Mouse (Mus musculus) midbrain, embryonic 14.5 days (tissue): ENCODE measurements at regions not wholly inside any gene's neighbourhood (a gene's known extent, or its start where the extent isn't known, plus 50 kb on each side); places are given as distances from the start of the nearest gene placed in this dataset.

Source experiments
- ATAC-seq: fragments of 200-750 bp; cut with Nextera tagmentation; 2 replicates; pipeline ENCODE4 v1.8.0; 2017; ENCODE audit warnings: moderate number of reproducible peaks, moderate library complexity; ENCODE audit not compliant: low FRiP score, low TSS enrichment
- DNase-seq: peaks from one replicate; pipeline ENCODE4 v3.0.0-alpha.2; 2015
- H3K27ac ChIP-seq: fragments of 300-500 bp; sonication (generic); replicated peaks from 2 replicates; pipeline ENCODE4 v1.5.1; 2014; ENCODE audit warnings: mild to moderate bottlenecking, low read depth, low read length, moderate library complexity
- H3K27me3 ChIP-seq: fragments of 300-500 bp; sonication (generic); 2 replicates; pipeline ENCODE4 v1.6.1; 2014; ENCODE audit warnings: low read length, control low read depth, mixed read lengths; ENCODE audit not compliant: control insufficient read depth, insufficient read depth
- H3K36me3 ChIP-seq: fragments of 300-500 bp; sonication (generic); 2 replicates; pipeline ENCODE4 v1.6.1; 2014; ENCODE audit warnings: low read length, control low read depth; ENCODE audit not compliant: control insufficient read depth, insufficient read depth
- H3K4me1 ChIP-seq: fragments of 300-500 bp; sonication (generic); 2 replicates; pipeline ENCODE4 v1.6.1; 2014; ENCODE audit warnings: mild to moderate bottlenecking, antibody characterized with exemption, low read length, control low read depth; ENCODE audit not compliant: control insufficient read depth, insufficient read depth
- H3K4me2 ChIP-seq: fragments of 300-500 bp; sonication (generic); 2 replicates; pipeline ENCODE4 v1.6.1; 2014; ENCODE audit warnings: mild to moderate bottlenecking, low read length, moderate library complexity
- H3K4me3 ChIP-seq: fragments of 300-500 bp; sonication (generic); replicated peaks from 2 replicates; pipeline ENCODE4 v1.5.1; 2014; ENCODE audit warnings: low read depth, low read length
- H3K9ac ChIP-seq: fragments of 300-500 bp; sonication (generic); replicated peaks from 2 replicates; pipeline ENCODE4 v1.6.1; 2014; ENCODE audit warnings: mild to moderate bottlenecking, low read length, moderate library complexity
- H3K9me3 ChIP-seq: fragments of 300-500 bp; sonication (generic); 2 replicates; pipeline ENCODE4 v1.6.1; 2016; ENCODE audit warnings: low read length, control low read depth, mixed read lengths; ENCODE audit not compliant: control insufficient read depth
- WGBS: fragments of 180-500 bp; shearing (Covaris S2); extraction: QIAGEN DNeasy Blood & Tissue Kit; methylation state at CpG from one replicate; pipeline ENCODE4 v1.1.7; 2014; 5-methylcytosine and 5-hydroxymethylcytosine counted together

- ATAC-seq = no peak
- no peak for DNase-seq
- Histone ChIP-seq H3K27me3 (no peaks in the 10 kb centered on the region), H3K4me1 (no peaks in the 10 kb centered on the region), H3K36me3 (no peaks in the 10 kb centered on the region), H3K4me2 (no peak overlapping the region), H3K4me3 (no peak overlapping the region), H3K9me3 (no peaks in the 10 kb centered on the region), H3K9ac (no peak overlapping the region), H3K27ac (no peak overlapping the region)
- WGBS = 90% methylated on average over 5 of the region's 5 CpGs
Observed at GRCm38 (mm10) chr2:135577228-135577627, 81.6 kb upstream of the Plcb4 start.

- DNase-seq = peak; percentile 47
- ATAC-seq = no peak
- H3K4me3 ChIP-seq = no peak overlapping the region
- no peaks in the 10 kb centered on the region for H3K4me1 ChIP-seq
- no peaks in the 10 kb centered on the region for H3K27me3 ChIP-seq
- H3K4me2 ChIP-seq = no peak overlapping the region
- no peak overlapping the region for H3K9ac ChIP-seq
- H3K27ac ChIP-seq = no peak overlapping the region
- no peaks in the 10 kb centered on the region for H3K9me3 ChIP-seq
- 43% methylated on average over 5 of the region's 5 CpGs for WGBS
- H3K36me3 ChIP-seq = no peaks in the 10 kb centered on the region
Observed at GRCm38 (mm10) chr2:135578135-135578534, 80.7 kb upstream of the Plcb4 start.

DNA sequence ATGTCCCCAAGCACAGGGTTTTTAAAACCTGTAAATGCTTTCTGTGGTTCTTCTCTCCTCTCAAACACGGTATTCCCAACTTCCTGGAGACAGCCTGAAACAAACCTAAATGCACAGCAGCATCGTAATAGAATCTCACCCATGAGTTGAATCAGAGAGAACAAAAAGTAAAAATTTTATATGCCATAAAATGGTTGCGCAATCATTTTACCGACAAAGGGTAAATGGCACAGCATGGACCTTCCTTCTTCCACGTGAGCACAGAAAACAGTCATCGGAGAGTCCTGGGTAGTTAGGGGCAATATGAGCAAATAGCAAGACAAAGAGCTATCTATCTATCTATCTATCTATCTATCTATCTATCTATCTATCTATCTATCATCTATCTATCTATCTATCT is 79.3 kb upstream of the Plcb4 start:
- WGBS = 97% methylated on average over 6 of the region's 6 CpGs
- ATAC-seq (no peak), DNase-seq (no peak)
- no peaks in the 10 kb centered on the region for H3K9me3 ChIP-seq
- no peak overlapping the region for H3K4me2 ChIP-seq
- no peaks in the 10 kb centered on the region for H3K4me1 ChIP-seq
- no peak overlapping the region for H3K27ac ChIP-seq
- no peaks in the 10 kb centered on the region for H3K27me3 ChIP-seq
- no peaks in the 10 kb centered on the region for H3K36me3 ChIP-seq
- H3K9ac ChIP-seq = no peak overlapping the region
- no peak overlapping the region for H3K4me3 ChIP-seq

- Histone ChIP-seq H3K9me3 (no peaks in the 10 kb centered on the region), H3K27ac (no peak overlapping the region), H3K4me1 (no peaks in the 10 kb centered on the region), H3K9ac (no peak overlapping the region), H3K4me2 (no peak overlapping the region), H3K27me3 (no peaks in the 10 kb centered on the region), H3K36me3 (no peaks in the 10 kb centered on the region), H3K4me3 (no peak overlapping the region)
- DNase-seq (no peak), ATAC-seq (no peak)
- WGBS = 86% methylated on average over 4 of the region's 4 CpGs
Observed at GRCm38 (mm10) chr2:135580051-135580450, 78.8 kb upstream of the Plcb4 start.

DNA sequence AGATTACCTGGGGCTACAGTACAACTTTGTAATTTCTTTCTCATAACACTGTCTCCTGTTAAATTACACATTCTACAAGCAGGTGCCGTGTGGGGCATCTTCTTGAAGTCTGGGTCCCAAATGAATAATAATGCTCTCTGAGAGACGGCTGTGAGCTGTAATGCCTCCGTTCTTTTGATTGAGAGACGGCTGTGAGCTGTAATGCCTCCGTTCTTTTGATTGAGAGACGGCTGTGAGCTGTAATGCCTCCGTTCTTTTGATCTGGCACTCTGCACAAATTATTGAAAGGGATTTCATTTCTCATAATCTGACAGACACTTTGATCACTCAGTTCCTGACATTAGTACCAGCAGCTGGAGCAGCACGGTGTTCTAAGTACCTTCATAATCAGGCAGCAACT is 76.5 kb upstream of the Plcb4 start:
- H3K27me3 ChIP-seq = no peaks in the 10 kb centered on the region
- ATAC-seq (0 out of 2 replicates have a peak, but pooled peaks have one; percentile 48), DNase-seq (peak; percentile 32)
- no peaks in the 10 kb centered on the region for H3K36me3 ChIP-seq
- H3K27ac ChIP-seq = no peak overlapping the region
- no peaks in the 10 kb centered on the region for H3K4me1 ChIP-seq
- no peak overlapping the region for H3K4me3 ChIP-seq
- WGBS = 9% methylated on average over 8 of the region's 8 CpGs
- no peak overlapping the region for H3K9ac ChIP-seq
- no peak overlapping the region for H3K4me2 ChIP-seq
- H3K9me3 ChIP-seq = no peaks in the 10 kb centered on the region

DNA sequence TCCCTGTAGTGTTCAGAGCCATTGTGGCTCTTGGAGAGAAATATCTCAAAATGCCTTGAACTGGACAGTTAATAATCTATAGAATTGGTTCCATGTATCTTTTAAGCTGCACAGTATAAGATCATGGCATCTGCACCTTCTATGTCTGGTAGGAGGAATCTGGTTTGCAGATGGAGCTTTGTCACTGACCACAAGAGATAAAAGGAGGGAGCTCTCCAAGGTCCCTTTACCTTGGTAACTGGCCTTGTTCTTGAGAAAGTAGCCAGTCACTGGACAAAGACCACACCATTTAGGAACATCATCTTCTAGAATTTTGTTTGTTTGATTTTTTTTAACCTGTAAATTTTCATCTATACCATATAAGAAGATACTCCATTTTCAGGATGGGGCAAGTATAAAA is 52.5 kb upstream of the Plcb4 start:
- no peak for DNase-seq
- no peaks in the 10 kb centered on the region for H3K36me3 ChIP-seq
- H3K9me3 ChIP-seq = no peaks in the 10 kb centered on the region
- no peak for ATAC-seq
- no peak overlapping the region for H3K4me3 ChIP-seq
- H3K9ac ChIP-seq = no peak overlapping the region
- no peaks in the 10 kb centered on the region for H3K4me1 ChIP-seq
- H3K27me3 ChIP-seq = no peaks in the 10 kb centered on the region
- no peak overlapping the region for H3K4me2 ChIP-seq
- H3K27ac ChIP-seq = no peak overlapping the region
